Mouse (Mus musculus): ENCODE data around the gene Cpa2.

- TF ChIP-seq CTCF (IDR thresholded peaks at IDR 0.05) (no peak), POLR2A (IDR thresholded peaks at IDR 0.05; ENCODE audit: insufficient read depth, low read depth, low read length) (no peak), EP300 (IDR thresholded peaks at IDR 0.05; ENCODE audit: insufficient read depth, low read depth, low read length) (no peak)
Observed at GRCm38 (mm10) chr6:30570012-30570411, 28.6 kb downstream of the Cpa2 start.

All from heart, adult 2 months (tissue).